Mouse (Mus musculus) lung, adult 2 months (tissue): ENCODE measurements around the gene Gm49383.

Source experiments
- CTCF ChIP-seq: fragments of 200-500 bp; IDR thresholded peaks from 2 replicates; pipeline ENCODE4 v1.5.1; 2011; ENCODE audit warnings: mild to moderate bottlenecking, low read length, control low read depth; ENCODE audit not compliant: insufficient read depth
- POLR2A ChIP-seq: fragments of 200-500 bp; IDR thresholded peaks from 2 replicates; pipeline ENCODE4 v1.6.1; 2011; ENCODE audit warnings: low read depth, mild to moderate bottlenecking, control low read depth, low read length, borderline replicate concordance; ENCODE audit errors: extremely low read depth

DNA sequence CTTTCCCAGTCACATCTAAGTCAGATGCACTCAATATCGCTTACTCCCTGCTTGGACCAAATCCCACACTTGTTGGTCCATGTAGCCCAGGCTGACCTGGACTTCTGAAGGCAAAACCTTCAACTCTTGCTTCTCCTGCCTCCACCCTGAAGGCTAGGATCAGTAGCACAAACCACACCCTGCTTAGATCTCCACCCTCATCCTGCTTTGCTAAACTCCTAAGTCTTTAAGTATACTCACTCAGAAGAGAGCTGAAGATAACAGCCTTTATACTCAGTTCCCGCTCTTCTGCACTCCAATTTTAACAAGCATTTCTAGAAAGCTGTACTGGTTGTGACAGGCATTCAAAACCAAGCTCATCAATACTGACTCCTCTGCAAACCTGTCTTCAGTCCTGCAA lies 39.8 kb downstream of the Gm49383 start:
- TF ChIP-seq CTCF (no peak), POLR2A (no peak)
